Mouse (Mus musculus) cerebellum, adult 11 months (tissue): Measurements from ENCODE around the gene Ccn5.

ENCODE experiments used
- DNase-seq: peaks from one replicate; pipeline ENCODE4 v3.0.0; 2022

Gene Ccn5

GRCm38 (mm10) chr2:163820607-163821006, at the start of gene Ccn5:
TSS of gene Ccn5 (plus strand) at chr2:163820861.
- DNase-seq: peak; percentile 81

GRCm38 (mm10) chr2:163776661-163777060, 44.0 kb upstream of the Ccn5 start:
- DNase-seq: no peak

- DNase-seq: no peak
These were observed 43.6 kb upstream of the Ccn5 start for GRCm38 (mm10) chr2:163777061-163777460.

GRCm38 (mm10) chr2:163778896-163779295, 41.8 kb upstream of the Ccn5 start:
- no peak for DNase-seq

- DNase-seq: no peak
These were observed 37.3 kb upstream of the Ccn5 start for GRCm38 (mm10) chr2:163783368-163783767.

- DNase-seq: no peak
These were observed 36.8 kb upstream of the Ccn5 start for GRCm38 (mm10) chr2:163783901-163784300.

GRCm38 (mm10) chr2:163787086-163787485, 33.6 kb upstream of the Ccn5 start:
- DNase-seq: no peak

GRCm38 (mm10) chr2:163787709-163788108, 33.0 kb upstream of the Ccn5 start:
- DNase-seq: peak; percentile 30

- peak; percentile 55 for DNase-seq
These were observed 32.2 kb upstream of the Ccn5 start for GRCm38 (mm10) chr2:163788484-163788883.

- no peak for DNase-seq
These were observed 22.2 kb upstream of the Ccn5 start for GRCm38 (mm10) chr2:163798411-163798810.

GRCm38 (mm10) chr2:163800832-163801231, 19.8 kb upstream of the Ccn5 start:
- no peak for DNase-seq

GRCm38 (mm10) chr2:163801406-163801805, 19.3 kb upstream of the Ccn5 start:
- DNase-seq: no peak

- DNase-seq: no peak
These were observed 16.8 kb upstream of the Ccn5 start for GRCm38 (mm10) chr2:163803838-163804237.

- DNase-seq: no peak
These were observed 11.5 kb upstream of the Ccn5 start for GRCm38 (mm10) chr2:163809166-163809565.

- no peak for DNase-seq
These were observed 11.0 kb upstream of the Ccn5 start for GRCm38 (mm10) chr2:163809704-163810103.

GRCm38 (mm10) chr2:163813077-163813476, 7.6 kb upstream of the Ccn5 start:
- DNase-seq: no peak

- DNase-seq: no peak
These were observed 5.8 kb upstream of the Ccn5 start for GRCm38 (mm10) chr2:163814739-163815465.

GRCm38 (mm10) chr2:163823248-163823647, 2.6 kb downstream of the Ccn5 start:
- DNase-seq: peak; percentile 31

GRCm38 (mm10) chr2:163823771-163824170, 3.1 kb downstream of the Ccn5 start:
- DNase-seq: no peak

GRCm38 (mm10) chr2:163825861-163826260, 5.2 kb downstream of the Ccn5 start:
- DNase-seq: no peak

- no peak for DNase-seq
These were observed 5.8 kb downstream of the Ccn5 start for GRCm38 (mm10) chr2:163826494-163826893.

- no peak for DNase-seq
These were observed 10.5 kb downstream of the Ccn5 start for GRCm38 (mm10) chr2:163831163-163831562.

- DNase-seq: peak; percentile 79
These were observed 17.4 kb downstream of the Ccn5 start for GRCm38 (mm10) chr2:163838043-163838442.

- DNase-seq: peak; percentile 78
These were observed 18.9 kb downstream of the Ccn5 start for GRCm38 (mm10) chr2:163839519-163839918.

- no peak for DNase-seq
These were observed 21.4 kb downstream of the Ccn5 start for GRCm38 (mm10) chr2:163842043-163842442.
